Mouse (Mus musculus) right cerebral cortex, postnatal 10 days (tissue): Measurements from ENCODE around the gene Ctbp2.

ENCODE experiments used
- DNase-seq, 2 experiments: peaks; one replicate each; pipeline ENCODE4 v3.0.0; 2021; ENCODE audit warnings: low spot score in 2 of 2

Gene Ctbp2

GRCm38 (mm10) chr7:133123999-133124700, at the start of gene Ctbp2:
Gene Ctbp2, minus strand, starts transcription at chr7:133124354.
- peak; percentile 80 to 82 for DNase-seq

GRCm38 (mm10) chr7:133171403-133172032, 47.4 kb upstream of the Ctbp2 start:
- no peak for DNase-seq

GRCm38 (mm10) chr7:133168928-133169327, 44.8 kb upstream of the Ctbp2 start:
- no peak for DNase-seq

GRCm38 (mm10) chr7:133167903-133168302, 43.7 kb upstream of the Ctbp2 start:
- DNase-seq: no peak

GRCm38 (mm10) chr7:133164770-133165169, 40.6 kb upstream of the Ctbp2 start:
- peak in 1 of 2 experiments; percentile 26 for DNase-seq

- no peak for DNase-seq
Observed at GRCm38 (mm10) chr7:133163011-133163410, 38.9 kb upstream of the Ctbp2 start.

- no peak for DNase-seq
Observed at GRCm38 (mm10) chr7:133162131-133162530, 38.0 kb upstream of the Ctbp2 start.

GRCm38 (mm10) chr7:133161362-133162080, 37.4 kb upstream of the Ctbp2 start:
- no peak for DNase-seq

- no peak for DNase-seq
Observed at GRCm38 (mm10) chr7:133159519-133159918, 35.4 kb upstream of the Ctbp2 start.

GRCm38 (mm10) chr7:133155621-133156020, 31.5 kb upstream of the Ctbp2 start:
- DNase-seq: no peak

GRCm38 (mm10) chr7:133154846-133155245, 30.7 kb upstream of the Ctbp2 start:
- DNase-seq: no peak

GRCm38 (mm10) chr7:133139689-133140336, 15.7 kb upstream of the Ctbp2 start:
- no peak for DNase-seq

GRCm38 (mm10) chr7:133133552-133133951, 9.4 kb upstream of the Ctbp2 start:
- no peak for DNase-seq

- DNase-seq: no peak
Observed at GRCm38 (mm10) chr7:133132702-133133101, 8.5 kb upstream of the Ctbp2 start.

- no peak for DNase-seq
Observed at GRCm38 (mm10) chr7:133124701-133125485, 739 bp upstream of the Ctbp2 start.

GRCm38 (mm10) chr7:133123244-133123998, 733 bp downstream of the Ctbp2 start, which contains the start of gene Fgfr2:
Gene Fgfr2, minus strand, starts transcription at chr7:133123350.
- peak; percentile 56 to 58 for DNase-seq

GRCm38 (mm10) chr7:133122379-133123243, 1.5 kb downstream of the Ctbp2 start:
- peak; percentile 49 to 56 for DNase-seq

- peak in 1 of 2 experiments; percentile 34 for DNase-seq
Observed at GRCm38 (mm10) chr7:133121661-133122378, 2.3 kb downstream of the Ctbp2 start.

- DNase-seq: no peak
Observed at GRCm38 (mm10) chr7:133121080-133121607, 3.0 kb downstream of the Ctbp2 start.
